Mouse (Mus musculus) MEL (cell line): ENCODE data around the gene Dennd6a.

ENCODE experiments used
- BHLHE40 ChIP-seq: IDR thresholded peaks from 2 replicates; pipeline ENCODE4 v1.6.1; 2012; ENCODE audit warnings: low read depth, mild to moderate bottlenecking, inconsistent platforms, low read length, improper control_type of control experiment, borderline replicate concordance
- CTCF ChIP-seq, 3 experiments: IDR thresholded peaks in 2 of 3; conservative IDR thresholded peaks in 1 of 3; 2 replicates each; pipeline ENCODE4 v1.5.1; 2011 to 2012; ENCODE audit warnings: low read length in 3 of 3, low read depth in 2 of 3, mild to moderate bottlenecking in 2 of 3, improper control_type of control experiment in 1 of 3, inconsistent platforms in 1 of 3, mixed read lengths in 1 of 3, moderate library complexity in 1 of 3; ENCODE audit not compliant: control insufficient read depth in 1 of 3, insufficient read depth in 1 of 3, poor library complexity in 1 of 3, severe bottlenecking in 1 of 3
- EP300 ChIP-seq, 2 experiments: IDR thresholded peaks; 2 replicates each; pipeline ENCODE4 v1.6.1; 2011; ENCODE audit warnings: improper control_type of control experiment in 2 of 2, low read length in 2 of 2, low read depth in 1 of 2, mild to moderate bottlenecking in 1 of 2
- POLR2A ChIP-seq, 2 experiments: IDR thresholded peaks; 2 replicates each; pipeline ENCODE4 v1.6.1; 2011 to 2012; ENCODE audit warnings: low read length in 2 of 2, mild to moderate bottlenecking in 2 of 2, control low read depth in 1 of 2, improper control_type of control experiment in 1 of 2, low read depth in 1 of 2, moderate library complexity in 1 of 2; ENCODE audit not compliant: control insufficient read depth in 1 of 2, insufficient read depth in 1 of 2, poor library complexity in 1 of 2
- POLR2AphosphoS2 ChIP-seq: IDR thresholded peaks from 2 replicates; pipeline ENCODE4 v1.6.1; 2011; ENCODE audit warnings: low read length, improper control_type of control experiment
- RAD21 ChIP-seq: IDR thresholded peaks from 2 replicates; pipeline ENCODE4 v1.6.1; 2011; ENCODE audit warnings: mild to moderate bottlenecking, low read depth, low read length, improper control_type of control experiment
- ZNF384 ChIP-seq: IDR thresholded peaks from 2 replicates; pipeline ENCODE4 v1.6.1; 2012; ENCODE audit warnings: low read depth, mild to moderate bottlenecking, inconsistent platforms, low read length, improper control_type of control experiment

DNA sequence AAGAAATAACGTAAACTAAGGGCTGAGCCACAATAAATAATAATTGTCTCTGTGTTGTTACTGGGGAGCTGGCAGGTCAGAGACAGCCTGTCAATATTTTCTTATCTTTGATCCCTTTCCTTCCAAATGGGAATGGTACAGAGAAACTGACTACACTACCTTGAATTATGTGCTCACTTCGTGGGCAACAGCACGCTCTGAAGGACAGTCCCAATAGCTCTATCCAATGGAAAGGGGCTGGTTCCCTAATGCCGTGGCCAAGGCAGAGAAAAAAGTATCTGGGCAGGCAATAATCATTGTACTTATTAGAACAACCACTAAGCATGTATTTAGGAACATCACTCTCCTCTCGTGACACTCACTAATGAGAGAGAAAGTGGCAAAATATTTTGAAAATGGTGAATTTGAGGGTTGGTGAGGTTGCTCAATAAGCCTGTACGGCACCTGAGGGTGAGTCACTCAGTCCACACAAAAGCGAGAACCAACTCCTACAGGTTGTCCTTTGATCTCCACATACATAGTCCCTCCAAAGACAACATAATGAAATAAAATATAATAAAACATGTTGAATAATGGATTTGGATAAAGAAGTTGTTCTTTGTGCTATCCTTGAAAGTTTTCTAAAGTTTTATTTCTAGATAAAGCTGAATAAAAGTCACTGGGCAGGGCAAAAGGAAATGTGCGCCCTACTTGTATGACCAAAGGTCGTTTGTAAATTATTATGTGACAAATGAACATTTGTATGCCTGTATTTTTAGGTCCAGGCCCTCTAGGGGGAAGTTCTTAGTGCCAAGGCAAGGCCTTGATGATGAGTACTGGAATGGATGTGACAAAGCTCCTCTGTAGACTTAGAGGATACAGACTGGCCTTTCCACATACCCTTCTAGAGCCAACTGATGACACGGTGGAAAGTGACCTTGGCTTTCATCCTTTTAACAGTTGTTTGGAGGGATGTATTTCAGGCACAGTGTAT is 25.9 kb upstream of the Dennd6a start:
- no peak for TF ChIP-seq CTCF (IDR thresholded peaks at IDR 0.05 in 2 of 3, conservative IDR thresholded peaks at IDR 0.05 in 1 of 3; ENCODE audit: control insufficient read depth in 1 of 3, insufficient read depth in 1 of 3, low read depth in 2 of 3, low read length in 3 of 3, poor library complexity in 1 of 3, severe bottlenecking in 1 of 3)
- TF ChIP-seq EP300 (IDR thresholded peaks at IDR 0.05; ENCODE audit: low read depth in 1 of 2, low read length in 2 of 2), result no peak
- TF ChIP-seq POLR2A (IDR thresholded peaks at IDR 0.05; ENCODE audit: control insufficient read depth in 1 of 2, insufficient read depth in 1 of 2, low read depth in 1 of 2, low read length in 2 of 2, poor library complexity in 1 of 2), result no peak
- TF ChIP-seq RAD21, result no peak
- no peak for TF ChIP-seq ZNF384
- TF ChIP-seq POLR2AphosphoS2, result no peak
- TF ChIP-seq BHLHE40, result no peak
